Mouse (Mus musculus) olfactory bulb, adult 2 months (tissue): ENCODE measurements around the gene Cobll1.

ENCODE experiments used
- CTCF ChIP-seq: fragments of 200-500 bp; IDR thresholded peaks from 2 replicates; pipeline ENCODE4 v1.5.1; 2012; ENCODE audit warnings: low read depth, mild to moderate bottlenecking, low read length, moderate library complexity; ENCODE audit not compliant: insufficient read depth
- POLR2A ChIP-seq: fragments of 200-500 bp; IDR thresholded peaks from 2 replicates; pipeline ENCODE4 v1.6.1; 2012; ENCODE audit warnings: mild to moderate bottlenecking, low read depth, low read length, moderate library complexity; ENCODE audit not compliant: insufficient read depth

GRCm38 (mm10) chr2:65141093-65141661, 98.0 kb downstream of the Cobll1 start:
- TF ChIP-seq POLR2A (no peak), CTCF (no peak)
